Mouse (Mus musculus) liver, adult 2 months (tissue): ENCODE results near the gene Ahdc1. TPM values are rescaled to one million over a fixed set of nuclear protein-coding genes. Genes with fewer than 3 reads are reported as not detected.

Source experiments
- DNase-seq: peaks from one replicate; pipeline ENCODE4 v3.0.0-alpha.2; 2011; ENCODE audit warnings: low read depth, low spot score; ENCODE audit errors: extremely low read depth
- H3K27ac ChIP-seq: fragments of 200-500 bp; replicated peaks from 2 replicates; pipeline ENCODE4 v1.5.1; 2012; ENCODE audit warnings: low read depth, mild to moderate bottlenecking, control low read depth, inconsistent platforms, low read length; ENCODE audit not compliant: insufficient read depth
- H3K27me3 ChIP-seq: fragments of 200-500 bp; 2 replicates; pipeline ENCODE4 v1.6.1; 2012; ENCODE audit warnings: mild to moderate bottlenecking, moderate library complexity, low read length, inconsistent platforms; ENCODE audit not compliant: control insufficient read depth, insufficient read depth
- H3K36me3 ChIP-seq: fragments of 200-500 bp; 2 replicates; pipeline ENCODE4 v1.6.1; 2012; ENCODE audit warnings: low read length, inconsistent platforms; ENCODE audit not compliant: control insufficient read depth, insufficient read depth
- H3K4me1 ChIP-seq: fragments of 200-500 bp; 2 replicates; pipeline ENCODE4 v1.6.1; 2011; ENCODE audit warnings: low read length; ENCODE audit not compliant: control insufficient read depth, insufficient read depth
- H3K4me3 ChIP-seq: fragments of 200-500 bp; 2 replicates; pipeline ENCODE4 v1.5.1; 2011; ENCODE audit warnings: low read depth, mild to moderate bottlenecking, control low read depth, low read length, moderate library complexity; ENCODE audit not compliant: insufficient read depth
- H3K79me2 ChIP-seq: fragments of 200-500 bp; 2 replicates; pipeline ENCODE4 v1.6.1; 2012; ENCODE audit warnings: inconsistent platforms, mild to moderate bottlenecking, low read length, moderate library complexity; ENCODE audit not compliant: control insufficient read depth, insufficient read depth
- H3K9ac ChIP-seq: fragments of 200-500 bp; 2 replicates; pipeline ENCODE4 v1.6.1; 2012; ENCODE audit warnings: low read depth, mild to moderate bottlenecking, control low read depth, inconsistent platforms, low read length
- CTCF ChIP-seq: fragments of 200-500 bp; IDR thresholded peaks from 2 replicates; pipeline ENCODE4 v1.5.1; 2011; ENCODE audit warnings: low read depth, low read length, control low read depth
- POLR2A ChIP-seq: fragments of 200-500 bp; IDR thresholded peaks from 2 replicates; pipeline ENCODE4 v1.6.1; 2011; ENCODE audit warnings: low read length, control low read depth; ENCODE audit not compliant: insufficient read depth; ENCODE audit errors: extremely low read depth
- WGBS: fragments of 180-500 bp; shearing (Covaris S2); methylation state at CpG from one replicate; pipeline ENCODE4 v1.1.7; 2018; 5-methylcytosine and 5-hydroxymethylcytosine counted together
- polyA plus RNA-seq: library from polyadenylated mRNA; depleted of rRNA; stranded (reverse); fragments of >200 nt; gene quantifications from 2 replicates; pipeline ENCODE4 v1.2.3, GENCODE M21; 2012
- total RNA-seq: library from RNA; depleted of rRNA; stranded (reverse); fragments of >200 nt; gene quantifications from 2 replicates; pipeline ENCODE4 v1.2.3, GENCODE M21; 2014

The Ahdc1 gene
- total and polyA plus RNA-seq, 2 experiments = 2.4 to 8.7 TPM

- no peak overlapping the region for H3K27ac ChIP-seq
- WGBS = 69% methylated on average over 6 of the region's 6 CpGs
- TF ChIP-seq POLR2A (no peak), CTCF (no peak)
- peaks cover 39% of the 10 kb centered on the region for H3K79me2 ChIP-seq
- no peak overlapping the region for H3K9ac ChIP-seq
- no peak for DNase-seq
- no peaks in the 10 kb centered on the region for H3K36me3 ChIP-seq
- no peak overlapping the region for H3K4me3 ChIP-seq
- H3K4me1 ChIP-seq = peaks cover 8% of the 10 kb centered on the region
- no peaks in the 10 kb centered on the region for H3K27me3 ChIP-seq
Observed at GRCm38 (mm10) chr4:133028193-133028592, 17.1 kb downstream of the Ahdc1 start.

- DNase-seq = peak; percentile 79
- Histone ChIP-seq H3K9ac (no peak overlapping the region), H3K27ac (no peak overlapping the region), H3K4me1 (peaks cover 8% of the 10 kb centered on the region), H3K36me3 (no peaks in the 10 kb centered on the region), H3K4me3 (no peak overlapping the region), H3K79me2 (peaks cover 34% of the 10 kb centered on the region), H3K27me3 (no peaks in the 10 kb centered on the region)
- TF ChIP-seq POLR2A (no peak), CTCF (no peak)
- WGBS = 36% methylated on average over 6 of the region's 6 CpGs
Observed at GRCm38 (mm10) chr4:133028875-133029274, 17.8 kb downstream of the Ahdc1 start.

- TF ChIP-seq CTCF (no peak), POLR2A (no peak)
- 83% methylated on average over 8 of the region's 8 CpGs for WGBS
- no peak for DNase-seq
- H3K79me2 ChIP-seq = peaks cover 20% of the 10 kb centered on the region; the same call in 1 of the 2 replicates
- H3K36me3 ChIP-seq = no peaks in the 10 kb centered on the region
- no peak overlapping the region for H3K27ac ChIP-seq
- H3K9ac ChIP-seq = no peak overlapping the region
- no peak overlapping the region for H3K4me3 ChIP-seq
- H3K4me1 ChIP-seq = peaks cover 23% of the 10 kb centered on the region
- no peaks in the 10 kb centered on the region for H3K27me3 ChIP-seq
Observed at GRCm38 (mm10) chr4:133032410-133033095, 21.5 kb downstream of the Ahdc1 start.

- Histone ChIP-seq H3K27me3 (no peaks in the 10 kb centered on the region), H3K27ac (no peak overlapping the region), H3K4me3 (no peak overlapping the region), H3K4me1 (peaks cover 17% of the 10 kb centered on the region), H3K36me3 (no peaks in the 10 kb centered on the region), H3K9ac (no peak overlapping the region), H3K79me2 (peaks cover 25% of the 10 kb centered on the region)
- TF ChIP-seq POLR2A (no peak), CTCF (no peak)
- 65% methylated on average over 10 of the region's 10 CpGs for WGBS
- no peak for DNase-seq
Observed at GRCm38 (mm10) chr4:133034478-133034877, 23.4 kb downstream of the Ahdc1 start.

GRCm38 (mm10) chr4:133035446-133035845 is 24.4 kb downstream of the Ahdc1 start:
- Histone ChIP-seq H3K4me3 (no peak overlapping the region), H3K9ac (no peak overlapping the region), H3K27me3 (no peaks in the 10 kb centered on the region), H3K27ac (no peak overlapping the region), H3K36me3 (no peaks in the 10 kb centered on the region), H3K4me1 (peaks cover 17% of the 10 kb centered on the region), H3K79me2 (peaks cover 26% of the 10 kb centered on the region)
- TF ChIP-seq CTCF (no peak), POLR2A (no peak)
- 76% methylated on average over 1 of the region's 1 CpGs for WGBS
- DNase-seq = peak; percentile 81

- no peaks in the 10 kb centered on the region for H3K27me3 ChIP-seq
- peaks cover 27% of the 10 kb centered on the region for H3K79me2 ChIP-seq
- H3K27ac ChIP-seq = no peak overlapping the region
- DNase-seq = peak; percentile 50
- 51% methylated on average over 3 of the region's 3 CpGs for WGBS
- TF ChIP-seq CTCF (no peak), POLR2A (no peak)
- H3K4me1 ChIP-seq = peaks cover 17% of the 10 kb centered on the region
- no peak overlapping the region for H3K9ac ChIP-seq
- H3K4me3 ChIP-seq = no peak overlapping the region
- no peaks in the 10 kb centered on the region for H3K36me3 ChIP-seq
Observed at GRCm38 (mm10) chr4:133035946-133036345, 24.9 kb downstream of the Ahdc1 start.
